Mouse (Mus musculus) forebrain, embryonic 15.5 days (tissue): ENCODE measurements around the gene Znrf2. TPM values are rescaled to one million over a fixed set of nuclear protein-coding genes. Genes with fewer than 3 reads are reported as not detected.

Source experiments
- ATAC-seq: fragments of 200-750 bp; cut with Nextera tagmentation; replicated peaks from 2 replicates; pipeline ENCODE4 v1.8.0; 2017; ENCODE audit warnings: mild to moderate bottlenecking, moderate TSS enrichment, moderate library complexity
- H3K27ac ChIP-seq: fragments of 300-500 bp; sonication (generic); replicated peaks from 2 replicates; pipeline ENCODE4 v1.5.1; 2015; ENCODE audit warnings: mild to moderate bottlenecking, inconsistent platforms
- H3K27me3 ChIP-seq: fragments of 300-500 bp; sonication (generic); 2 replicates; pipeline ENCODE4 v1.6.1; 2015; ENCODE audit warnings: inconsistent platforms
- H3K36me3 ChIP-seq: fragments of 300-500 bp; sonication (generic); 2 replicates; pipeline ENCODE4 v1.6.1; 2015; ENCODE audit warnings: mild to moderate bottlenecking, inconsistent platforms
- H3K4me1 ChIP-seq: fragments of 300-500 bp; sonication (generic); 2 replicates; pipeline ENCODE4 v1.6.1; 2015; ENCODE audit warnings: inconsistent platforms
- H3K4me2 ChIP-seq: fragments of 300-500 bp; sonication (generic); replicated peaks from 2 replicates; pipeline ENCODE4 v1.6.1; 2015; ENCODE audit warnings: mild to moderate bottlenecking, inconsistent platforms
- H3K4me3 ChIP-seq: fragments of 300-500 bp; sonication (generic); 2 replicates; pipeline ENCODE4 v1.5.1; 2015; ENCODE audit warnings: mild to moderate bottlenecking, inconsistent platforms
- H3K9ac ChIP-seq: fragments of 300-500 bp; sonication (generic); replicated peaks from 2 replicates; pipeline ENCODE4 v1.6.1; 2015; ENCODE audit warnings: mild to moderate bottlenecking, inconsistent platforms
- H3K9me3 ChIP-seq: fragments of 300-500 bp; sonication (generic); 2 replicates; pipeline ENCODE4 v1.6.1; 2016; ENCODE audit warnings: inconsistent platforms
- WGBS: fragments of 180-500 bp; shearing (Covaris S2); methylation state at CpG from one replicate; pipeline ENCODE4 v1.1.7; 2015; ENCODE audit warnings: mixed read lengths; 5-methylcytosine and 5-hydroxymethylcytosine counted together
- polyA plus RNA-seq: library from polyadenylated mRNA; unstranded; fragments of >200 nt; fragmentation: Nextera tagmentation; extraction: Ambion mirVana; gene quantifications from 2 replicates; pipeline ENCODE4 v1.2.1, GENCODE M21; 2015

Znrf2 gene
- polyA plus RNA-seq, 1 experiment from 2014 or later, result 22.0 TPM

DNA sequence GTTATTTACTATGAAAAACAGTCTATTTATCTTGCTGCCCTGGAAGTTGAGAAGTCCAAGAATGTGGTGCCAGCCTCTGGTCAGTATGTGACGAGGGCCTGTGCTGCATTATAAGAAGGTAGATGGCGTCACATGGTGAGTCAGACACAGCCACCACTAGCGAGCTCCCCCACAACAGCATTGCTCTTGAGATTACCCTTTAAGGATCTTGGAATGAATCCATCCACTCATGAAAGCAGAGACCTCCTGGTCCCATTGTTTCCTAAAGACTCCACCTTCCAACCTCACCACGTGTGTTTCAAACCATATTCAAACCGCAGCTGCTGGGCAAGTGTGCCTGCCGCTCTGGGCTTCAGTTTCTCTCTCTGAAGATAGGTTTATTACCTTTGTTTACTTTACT is 28.2 kb upstream of the Znrf2 start:
- Histone ChIP-seq H3K4me2 (no peak overlapping the region), H3K4me1 (peaks cover 14% of the 10 kb centered on the region), H3K4me3 (no peak overlapping the region), H3K27me3 (no peaks in the 10 kb centered on the region), H3K36me3 (no peaks in the 10 kb centered on the region), H3K9me3 (no peaks in the 10 kb centered on the region), H3K27ac (no peak overlapping the region), H3K9ac (no peak overlapping the region)
- WGBS, result 36% methylated on average over 6 of the region's 6 CpGs
- ATAC-seq, result no peak

DNA sequence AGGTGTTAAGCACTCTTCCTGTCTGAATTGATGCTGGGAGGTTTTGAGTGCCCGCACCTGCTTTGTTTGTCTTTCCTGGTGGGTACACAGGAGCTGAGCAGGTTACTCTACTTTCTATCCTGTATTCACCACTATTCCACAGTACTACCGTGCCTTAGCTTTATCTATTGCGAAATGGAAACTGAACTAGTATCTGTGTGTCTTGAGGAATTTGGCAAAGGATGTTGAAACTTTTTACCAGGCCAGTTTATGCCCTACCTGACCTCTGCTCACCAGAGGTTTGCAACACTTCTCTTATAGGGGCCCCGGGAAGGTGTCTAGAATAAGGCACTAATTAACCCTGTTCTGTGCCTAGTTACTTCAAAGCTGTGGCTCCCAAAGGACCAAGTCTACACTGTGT is 27.6 kb upstream of the Znrf2 start:
- no peaks in the 10 kb centered on the region for H3K27me3 ChIP-seq
- WGBS, result 87% methylated on average over 4 of the region's 4 CpGs
- no peaks in the 10 kb centered on the region for H3K9me3 ChIP-seq

DNA sequence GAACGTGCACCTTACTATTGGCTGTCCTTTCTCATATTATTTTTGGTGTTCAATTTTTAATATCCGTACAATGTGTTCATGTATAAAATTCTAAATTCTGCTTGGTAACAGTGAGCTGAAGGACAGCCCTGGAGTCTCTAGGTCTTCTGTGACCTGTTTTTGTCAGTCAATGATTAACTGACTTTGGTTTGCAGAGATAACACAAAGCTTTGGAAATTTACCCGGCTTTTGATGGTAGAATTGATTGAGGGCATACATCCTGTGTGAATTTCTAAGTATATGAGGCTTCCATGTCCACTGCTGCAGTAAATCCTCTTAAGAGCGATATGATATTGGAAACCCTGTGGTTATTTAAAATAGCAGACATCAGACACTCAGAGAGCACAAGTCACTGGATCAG is 26.6 kb upstream of the Znrf2 start:
- Histone ChIP-seq H3K4me1 (peaks cover 12% of the 10 kb centered on the region), H3K4me2 (no peak overlapping the region), H3K9ac (no peak overlapping the region), H3K4me3 (no peak overlapping the region), H3K36me3 (no peaks in the 10 kb centered on the region), H3K9me3 (no peaks in the 10 kb centered on the region), H3K27me3 (no peaks in the 10 kb centered on the region), H3K27ac (no peak overlapping the region)
- 90% methylated on average over 4 of the region's 4 CpGs for WGBS
- ATAC-seq, result no peak

More for the DNA sequence above, 27.6 kb upstream of the Znrf2 start:
- Histone ChIP-seq H3K36me3 (no peaks in the 10 kb centered on the region), H3K27ac (no peak overlapping the region), H3K4me1 (peaks cover 14% of the 10 kb centered on the region), H3K9ac (no peak overlapping the region), H3K4me2 (no peak overlapping the region), H3K4me3 (no peak overlapping the region)
- no peak for ATAC-seq

DNA sequence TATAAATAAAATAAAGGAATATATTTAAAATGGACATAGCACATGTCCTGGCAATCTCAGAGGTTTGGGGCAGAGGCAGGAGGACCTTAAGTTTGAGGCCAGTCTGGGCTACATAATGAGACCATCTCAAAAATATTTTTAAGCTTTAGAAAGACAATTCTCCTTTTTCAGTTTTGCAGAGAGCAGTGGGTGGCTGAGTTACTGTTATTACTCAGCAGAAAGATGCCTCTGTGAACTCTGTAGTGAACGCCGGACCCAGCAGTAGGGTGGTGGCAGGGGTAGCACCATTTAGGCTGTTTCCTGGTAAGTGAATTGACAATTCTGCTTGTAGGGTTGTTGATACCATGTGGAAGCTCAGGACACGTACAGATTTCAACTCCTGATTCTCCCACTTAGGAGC is 22.9 kb upstream of the Znrf2 start:
- WGBS, result 88% methylated on average over 3 of the region's 3 CpGs
- Histone ChIP-seq H3K9me3 (peaks cover 6% of the 10 kb centered on the region; the same call in 1 of the 2 replicates), H3K4me3 (no peak overlapping the region), H3K9ac (no peak overlapping the region), H3K27me3 (no peaks in the 10 kb centered on the region), H3K27ac (no peak overlapping the region), H3K4me1 (no peaks in the 10 kb centered on the region), H3K36me3 (no peaks in the 10 kb centered on the region), H3K4me2 (no peak overlapping the region)
- no peak for ATAC-seq

DNA sequence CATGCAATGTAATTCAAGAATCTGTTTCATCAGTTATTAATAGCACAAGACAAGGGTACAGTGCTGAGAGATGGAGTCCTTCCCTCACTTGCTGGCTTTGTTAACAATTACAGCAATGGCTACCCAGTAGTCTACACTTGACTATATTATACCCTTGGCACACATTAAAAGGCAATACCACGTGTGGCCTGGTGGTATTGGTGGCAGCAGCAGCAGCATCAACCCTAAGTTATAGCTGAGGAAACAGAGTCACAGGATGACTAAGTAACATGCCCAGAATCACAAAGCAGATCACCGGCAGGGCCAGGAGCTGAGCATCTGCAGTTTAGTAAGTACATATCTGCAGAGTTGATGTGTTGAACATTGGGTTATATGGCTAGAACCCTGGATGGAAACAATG is 22.3 kb upstream of the Znrf2 start:
- Histone ChIP-seq H3K4me1 (no peaks in the 10 kb centered on the region), H3K27ac (no peak overlapping the region)

DNA sequence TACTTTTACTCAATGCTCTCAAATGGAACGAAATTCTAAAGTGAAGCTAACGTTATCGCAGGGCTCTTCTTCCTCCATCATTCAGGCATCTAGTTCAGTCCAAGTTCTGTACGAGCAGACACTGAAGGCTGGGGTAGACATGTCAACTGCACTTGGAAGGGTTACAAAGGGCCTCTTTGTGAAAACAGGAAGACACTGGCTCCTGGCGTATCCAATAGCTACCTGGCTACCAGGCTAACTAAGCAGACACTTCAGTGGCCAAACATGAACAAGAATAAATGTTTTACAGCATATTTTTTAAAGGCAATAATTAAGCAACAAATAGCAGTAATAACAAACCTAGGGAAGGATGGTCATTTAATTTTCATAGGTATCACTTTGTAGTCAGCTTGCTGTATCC is 21.7 kb upstream of the Znrf2 start:
- H3K27ac ChIP-seq, result no peak overlapping the region
- H3K9me3 ChIP-seq, result peaks cover 8% of the 10 kb centered on the region; the same call in 1 of the 2 replicates
- no peaks in the 10 kb centered on the region for H3K36me3 ChIP-seq
- no peaks in the 10 kb centered on the region for H3K4me1 ChIP-seq
- no peak for ATAC-seq
- no peak overlapping the region for H3K4me3 ChIP-seq
- no peak overlapping the region for H3K4me2 ChIP-seq
- no peaks in the 10 kb centered on the region for H3K27me3 ChIP-seq
- H3K9ac ChIP-seq, result no peak overlapping the region
- WGBS, result 80% methylated on average over 5 of the region's 5 CpGs

More for the DNA sequence above, 22.3 kb upstream of the Znrf2 start:
- no peak overlapping the region for H3K4me3 ChIP-seq
- H3K27me3 ChIP-seq, result no peaks in the 10 kb centered on the region
- no peak for ATAC-seq
- H3K36me3 ChIP-seq, result no peaks in the 10 kb centered on the region
- H3K9ac ChIP-seq, result no peak overlapping the region
- no peak overlapping the region for H3K4me2 ChIP-seq
- WGBS, result 76% methylated on average over 2 of the region's 2 CpGs
- peaks cover 8% of the 10 kb centered on the region; the same call in 1 of the 2 replicates for H3K9me3 ChIP-seq

DNA sequence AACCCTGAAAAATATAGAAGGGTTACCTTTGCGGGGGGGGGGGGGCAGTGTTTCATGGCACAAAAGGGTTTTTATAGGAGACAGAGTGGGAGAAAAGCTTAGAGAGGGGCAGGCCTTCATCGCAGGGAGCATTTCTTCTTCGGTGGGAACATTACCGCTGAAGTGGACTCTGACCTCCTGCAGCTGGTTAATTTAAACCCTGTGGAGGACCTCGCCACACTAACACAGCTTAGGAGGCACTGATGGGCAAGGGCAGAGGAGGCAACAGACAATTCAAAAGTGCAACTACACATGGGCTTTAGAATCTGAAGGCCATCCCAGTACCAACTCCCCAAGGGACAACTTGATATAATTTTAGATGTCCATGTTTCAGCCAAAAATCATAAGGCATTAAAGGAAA is 20.7 kb upstream of the Znrf2 start:
- no peaks in the 10 kb centered on the region for H3K36me3 ChIP-seq
- 70% methylated on average over 5 of the region's 5 CpGs for WGBS
- no peak overlapping the region for H3K4me3 ChIP-seq
- no peak overlapping the region for H3K4me2 ChIP-seq
- H3K9ac ChIP-seq, result no peak overlapping the region
- H3K27ac ChIP-seq, result no peak overlapping the region
- H3K4me1 ChIP-seq, result no peaks in the 10 kb centered on the region
- peaks cover 8% of the 10 kb centered on the region; the same call in 1 of the 2 replicates for H3K9me3 ChIP-seq
- no peak for ATAC-seq
- no peaks in the 10 kb centered on the region for H3K27me3 ChIP-seq

DNA sequence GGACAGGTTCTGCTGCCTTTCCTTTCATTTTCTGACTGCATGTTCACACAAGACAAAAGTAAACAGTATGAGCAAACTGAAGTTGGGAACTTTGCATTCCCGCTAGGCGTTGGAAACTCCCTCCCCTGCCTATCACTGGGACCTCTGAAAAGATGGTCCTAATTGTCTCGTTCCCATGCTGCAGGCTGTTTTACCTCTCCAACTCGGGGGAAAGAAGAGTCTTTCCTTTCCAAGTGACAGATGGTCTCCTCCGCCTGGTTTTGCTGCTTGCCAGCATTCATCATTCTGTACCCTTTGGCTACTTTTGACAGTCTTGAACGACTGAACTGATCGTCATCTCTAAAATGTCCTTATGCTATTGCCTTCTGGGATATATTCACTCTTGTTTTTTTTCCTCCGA is 14.4 kb upstream of the Znrf2 start:
- peak; percentile 93 for ATAC-seq
- no peak overlapping the region for H3K4me3 ChIP-seq
- peaks cover 8% of the 10 kb centered on the region; the same call in 1 of the 2 replicates for H3K9me3 ChIP-seq
- peaks cover 14% of the 10 kb centered on the region for H3K4me1 ChIP-seq
- peak overlapping the region; percentile 87 for H3K27ac ChIP-seq
- H3K27me3 ChIP-seq, result no peaks in the 10 kb centered on the region
- no peak overlapping the region for H3K9ac ChIP-seq
- no peaks in the 10 kb centered on the region for H3K36me3 ChIP-seq
- 45% methylated on average over 8 of the region's 8 CpGs for WGBS
- H3K4me2 ChIP-seq, result no peak overlapping the region

DNA sequence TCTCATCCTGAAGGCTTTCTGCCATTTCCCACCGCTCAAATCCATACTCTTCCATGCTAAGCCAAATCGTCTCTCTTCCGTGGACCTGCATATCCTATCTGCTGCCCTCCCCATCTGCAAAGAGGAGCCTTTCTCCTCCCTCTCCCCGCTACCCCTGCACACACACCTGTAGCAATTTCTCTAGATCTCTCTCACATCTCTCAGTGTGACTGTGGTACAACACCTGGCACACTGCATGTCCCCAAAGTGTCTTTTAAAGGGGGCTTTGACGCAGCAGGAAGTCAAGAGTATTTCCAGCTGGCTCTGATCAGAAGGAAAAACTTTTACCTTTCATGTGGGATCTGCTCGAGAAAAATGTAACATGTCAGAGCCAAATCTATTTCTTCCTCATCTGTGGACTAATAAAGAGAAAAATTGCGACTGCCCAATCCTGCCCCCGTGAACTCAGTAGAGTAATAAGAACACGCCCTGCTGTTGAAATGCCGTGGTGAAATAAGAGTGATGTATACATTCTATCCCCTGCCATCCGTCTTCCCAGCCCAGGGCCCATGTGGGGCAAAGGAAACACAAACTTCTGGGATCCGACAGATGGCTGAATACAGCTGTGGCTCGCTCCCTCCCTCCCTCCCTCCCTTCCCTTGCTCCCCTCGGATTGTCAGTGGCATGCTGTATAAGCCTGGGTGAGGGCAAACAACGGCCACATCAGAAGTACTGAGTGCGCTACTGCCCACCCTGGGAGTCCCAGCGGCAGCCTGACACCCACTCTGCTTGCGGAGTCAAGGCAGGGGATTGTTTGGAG is 12.5 kb upstream of the Znrf2 start:
- H3K9ac ChIP-seq, result no peak overlapping the region
- no peaks in the 10 kb centered on the region for H3K27me3 ChIP-seq
- H3K36me3 ChIP-seq, result no peaks in the 10 kb centered on the region
- H3K4me3 ChIP-seq, result no peak overlapping the region
- ATAC-seq, result no peak
- no peaks in the 10 kb centered on the region for H3K9me3 ChIP-seq
- WGBS, result 71% methylated on average over 18 of the region's 18 CpGs
- H3K27ac ChIP-seq, result no peak overlapping the region
- H3K4me2 ChIP-seq, result no peak overlapping the region
- H3K4me1 ChIP-seq, result peaks cover 14% of the 10 kb centered on the region

DNA sequence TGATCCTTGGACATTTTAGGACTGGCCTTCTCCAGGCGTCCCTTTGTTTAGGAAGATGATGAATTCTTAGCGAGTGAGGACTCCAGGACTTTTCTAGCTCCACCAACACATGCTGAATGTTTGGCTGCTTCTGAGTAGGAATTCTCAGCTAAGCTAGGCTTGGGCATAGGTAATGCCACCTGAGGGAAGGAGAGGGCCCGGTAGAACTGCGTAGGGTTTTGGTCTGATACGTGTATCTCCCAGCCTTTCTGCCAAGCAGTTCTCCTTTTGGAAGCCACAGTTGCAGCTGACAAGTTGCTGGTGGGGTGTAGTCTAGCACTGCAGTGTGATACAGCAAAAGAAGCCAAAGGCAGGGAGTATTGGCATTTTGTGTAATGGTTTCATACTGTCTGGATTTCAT is 10.9 kb upstream of the Znrf2 start:
- Histone ChIP-seq H3K9ac (no peak overlapping the region), H3K27me3 (no peaks in the 10 kb centered on the region), H3K27ac (peak overlapping the region; percentile 9; the same call in 1 of the 2 replicates), H3K36me3 (no peaks in the 10 kb centered on the region), H3K4me3 (no peak overlapping the region), H3K4me2 (no peak overlapping the region), H3K4me1 (peaks cover 16% of the 10 kb centered on the region), H3K9me3 (no peaks in the 10 kb centered on the region)
- no peak for ATAC-seq
- WGBS, result 78% methylated on average over 5 of the region's 5 CpGs

DNA sequence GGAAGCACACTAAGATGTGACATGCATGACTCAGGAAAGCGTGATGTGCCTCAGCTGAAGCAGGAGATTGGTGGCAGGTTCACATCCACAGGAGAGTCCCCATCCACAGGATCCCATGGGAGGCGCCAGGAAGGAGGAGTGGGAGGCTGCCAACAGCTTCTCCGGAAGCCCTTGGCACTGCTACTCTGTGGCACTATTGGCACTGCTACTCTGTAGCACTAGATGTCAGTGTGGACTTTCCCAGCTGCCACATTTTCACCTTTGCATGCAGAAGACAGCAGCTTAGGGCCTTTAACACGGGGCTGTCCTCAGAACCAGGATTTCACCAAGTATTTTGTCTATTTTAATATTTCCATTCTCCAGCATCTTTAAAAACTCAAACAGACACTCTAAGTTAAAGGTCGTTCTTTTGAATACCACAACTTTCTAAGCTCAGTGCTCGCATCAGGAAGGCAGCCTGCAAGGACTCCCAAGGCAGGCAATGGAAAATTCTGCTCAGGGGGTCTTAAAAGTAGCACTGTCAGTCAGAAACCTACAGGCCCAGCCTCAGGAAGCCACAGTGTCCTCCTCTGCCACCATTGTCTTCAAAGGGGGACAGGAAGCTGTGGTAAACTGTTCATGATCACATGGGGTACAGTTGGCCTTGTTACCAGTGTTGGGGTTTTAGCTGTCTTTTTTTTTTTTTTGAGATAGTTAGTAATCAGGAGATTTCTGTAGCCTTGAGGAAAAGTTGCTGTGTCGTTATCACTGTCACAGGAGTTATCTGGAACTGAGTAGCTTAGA is 7.0 kb upstream of the Znrf2 start:
- H3K9me3 ChIP-seq, result no peaks in the 10 kb centered on the region
- H3K27me3 ChIP-seq, result no peaks in the 10 kb centered on the region
- peak; percentile 44 for ATAC-seq
- 57% methylated on average over 7 of the region's 7 CpGs for WGBS
- peaks cover 24% of the 10 kb centered on the region for H3K4me1 ChIP-seq
- no peaks in the 10 kb centered on the region for H3K36me3 ChIP-seq
- 0 out of 2 replicates have a peak overlapping the region, but pooled peaks have one; percentile 6 for H3K27ac ChIP-seq
- no peak overlapping the region for H3K4me2 ChIP-seq
- H3K4me3 ChIP-seq, result no peak overlapping the region
- no peak overlapping the region for H3K9ac ChIP-seq

DNA sequence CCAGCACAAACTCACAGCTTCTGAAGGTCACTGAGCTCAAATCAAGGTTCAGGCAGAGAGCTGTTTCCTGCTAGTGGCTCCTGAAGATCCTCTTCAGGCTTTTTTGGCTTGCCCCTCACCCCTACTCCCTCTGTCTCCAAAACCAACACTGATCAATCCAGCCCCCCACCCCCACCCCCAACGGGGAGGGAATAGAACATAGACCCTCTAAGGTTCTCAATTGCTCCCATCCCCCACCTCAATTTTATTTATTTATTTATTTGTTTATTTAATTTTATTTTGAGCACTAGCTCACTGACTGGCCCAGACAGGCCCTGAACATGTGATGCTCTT is 6.4 kb upstream of the Znrf2 start:
- Histone ChIP-seq H3K36me3 (no peaks in the 10 kb centered on the region), H3K4me2 (no peak overlapping the region), H3K27me3 (no peaks in the 10 kb centered on the region), H3K4me1 (peaks cover 24% of the 10 kb centered on the region), H3K27ac (no peak overlapping the region), H3K4me3 (no peak overlapping the region), H3K9me3 (no peaks in the 10 kb centered on the region), H3K9ac (no peak overlapping the region)
- no peak for ATAC-seq
- 81% methylated on average over 1 of the region's 1 CpGs for WGBS
